1 mouse cellular context compared by ENCODE assay signal in genomic region chr1:165460360-165460800, GRCm38 (mm10).
TF ChIP-seq lines count a peak whose summit lies in the region.

TSS of gene Dcaf6 (minus strand) at chr1:165460475.
TSS of gene Mpc2 (plus strand) at chr1:165460637.

TF ChIP-seq in myocyte, 11 proteins besides CTCF, POLR2A, EP300 and RAD21 (continued from another document):
- TF ChIP-seq MYOD1 (IDR thresholded peaks at IDR 0.05; ENCODE audit: control insufficient read depth in 1 of 3, insufficient read length in 2 of 3, low read depth in 2 of 3) = no peak
- TF ChIP-seq MAX (IDR thresholded peaks at IDR 0.05; ENCODE audit: low read depth) = no peak
TF ChIP-seq in myocyte: peak in this region for 2.
